Mouse (Mus musculus) lung, postnatal 14 days (tissue): Measurements from ENCODE around the gene Chd1.

Experiments used
- DNase-seq: peaks from one replicate; pipeline ENCODE4 v3.0.0; 2021

Gene Chd1

GRCm38 (mm10) chr17:15812136-15812778 lies 107.5 kb downstream of the Chd1 start:
- DNase-seq, result no peak

GRCm38 (mm10) chr17:15813658-15814212 lies 109.0 kb downstream of the Chd1 start:
- DNase-seq, result no peak

GRCm38 (mm10) chr17:15815312-15816018 lies 110.7 kb downstream of the Chd1 start:
- DNase-seq, result no peak

- no peak for DNase-seq
Measured at GRCm38 (mm10) chr17:15816379-15817095, 111.8 kb downstream of the Chd1 start.

- no peak for DNase-seq
Measured at GRCm38 (mm10) chr17:15817096-15817450, 112.3 kb downstream of the Chd1 start.

DNA sequence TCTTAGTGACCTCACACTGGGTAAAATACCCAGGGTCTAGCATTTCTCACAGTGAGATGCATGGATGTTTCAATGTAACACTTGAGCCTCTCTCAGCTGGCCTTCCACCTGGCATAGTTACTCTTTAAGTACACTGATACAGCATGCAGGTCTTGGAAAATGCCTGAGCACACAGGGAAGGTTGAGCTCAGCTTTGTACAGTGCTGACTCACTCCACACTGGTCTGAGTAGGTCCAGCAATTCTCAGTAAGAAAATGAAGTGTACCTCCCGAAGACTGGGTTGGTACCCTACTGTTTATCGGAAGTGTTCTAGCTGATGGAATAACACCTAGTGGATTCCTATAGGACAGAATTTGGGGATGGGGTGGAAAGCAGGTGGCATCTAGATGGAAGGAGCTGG lies 112.9 kb downstream of the Chd1 start:
- no peak for DNase-seq

- DNase-seq, result no peak
Measured at GRCm38 (mm10) chr17:15818372-15818771, 113.6 kb downstream of the Chd1 start.

DNA sequence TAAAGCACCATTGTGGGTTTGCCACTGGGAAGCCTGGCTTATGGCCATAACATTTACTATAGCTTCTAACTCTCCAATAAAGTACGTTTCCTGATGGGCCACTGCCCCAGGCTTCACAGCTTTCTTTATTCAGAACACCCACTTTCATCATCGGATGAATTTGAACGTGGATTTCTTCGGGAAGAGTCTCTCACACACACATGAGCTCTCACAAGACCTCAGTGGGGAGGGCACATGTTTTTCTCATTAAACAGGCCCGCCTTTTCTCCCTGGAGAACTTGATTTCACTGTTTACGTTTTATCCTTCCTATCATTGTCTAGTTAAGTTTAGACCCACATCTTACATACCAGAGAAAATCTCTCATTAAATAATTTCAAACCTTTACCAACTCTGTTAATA lies 115.4 kb downstream of the Chd1 start:
- DNase-seq, result no peak

GRCm38 (mm10) chr17:15820761-15821160 lies 116.0 kb downstream of the Chd1 start:
- no peak for DNase-seq

- DNase-seq, result no peak
Measured at GRCm38 (mm10) chr17:15821706-15822105, 116.9 kb downstream of the Chd1 start.
